Mouse (Mus musculus) heart, embryonic 15.5 days (tissue): ENCODE measurements around the gene Tm6sf1. TPM values are rescaled to one million over a fixed set of nuclear protein-coding genes. Genes with fewer than 3 reads are reported as not detected.

Experiments used
- ATAC-seq: fragments of 200-750 bp; cut with Nextera tagmentation; replicated peaks from 2 replicates; pipeline ENCODE4 v1.8.0; 2017; ENCODE audit warnings: low read depth, moderate TSS enrichment; ENCODE audit not compliant: insufficient number of reproducible peaks, insufficient read depth, low FRiP score
- H3K27ac ChIP-seq: fragments of 300-500 bp; sonication (generic); 2 replicates; pipeline ENCODE4 v1.5.1; 2015; ENCODE audit warnings: mild to moderate bottlenecking, inconsistent platforms
- H3K27me3 ChIP-seq: fragments of 300-500 bp; sonication (generic); 2 replicates; pipeline ENCODE4 v1.6.1; 2015; ENCODE audit warnings: inconsistent platforms
- H3K36me3 ChIP-seq: fragments of 300-500 bp; sonication (generic); 2 replicates; pipeline ENCODE4 v1.6.1; 2015; ENCODE audit warnings: mild to moderate bottlenecking, inconsistent platforms
- H3K4me1 ChIP-seq: fragments of 300-500 bp; sonication (generic); replicated peaks from 2 replicates; pipeline ENCODE4 v1.6.1; 2015; ENCODE audit warnings: inconsistent platforms
- H3K4me2 ChIP-seq: fragments of 300-500 bp; sonication (generic); 2 replicates; pipeline ENCODE4 v1.6.1; 2015; ENCODE audit warnings: inconsistent platforms, mild to moderate bottlenecking, moderate library complexity
- H3K4me3 ChIP-seq: fragments of 300-500 bp; sonication (generic); 2 replicates; pipeline ENCODE4 v1.5.1; 2015; ENCODE audit warnings: mild to moderate bottlenecking, inconsistent platforms
- H3K9ac ChIP-seq: fragments of 300-500 bp; sonication (generic); 2 replicates; pipeline ENCODE4 v1.6.1; 2015; ENCODE audit warnings: mild to moderate bottlenecking, inconsistent platforms
- H3K9me3 ChIP-seq: fragments of 300-500 bp; sonication (generic); replicated peaks from 2 replicates; pipeline ENCODE4 v1.6.1; 2016; ENCODE audit warnings: inconsistent platforms
- WGBS: fragments of 180-500 bp; shearing (Covaris S2); methylation state at CpG from one replicate; pipeline ENCODE4 v1.1.7; 2015; ENCODE audit warnings: mixed read lengths; 5-methylcytosine and 5-hydroxymethylcytosine counted together
- polyA plus RNA-seq: library from polyadenylated mRNA; unstranded; fragments of >200 nt; fragmentation: Nextera tagmentation; extraction: Ambion mirVana; gene quantifications from 2 replicates; pipeline ENCODE4 v1.2.1, GENCODE M21; 2015

Tm6sf1 gene
- polyA plus RNA-seq, 1 experiment from 2014 or later, result 28.2 TPM

- H3K9ac ChIP-seq, result no peak overlapping the region
- ATAC-seq, result no peak
- H3K4me1 ChIP-seq, result peaks cover 3% of the 10 kb centered on the region
- no peak overlapping the region for H3K4me3 ChIP-seq
- no peaks in the 10 kb centered on the region for H3K9me3 ChIP-seq
- H3K27ac ChIP-seq, result no peak overlapping the region
- no peaks in the 10 kb centered on the region for H3K27me3 ChIP-seq
- WGBS, result 59% methylated on average over 3 of the region's 3 CpGs
- H3K36me3 ChIP-seq, result peaks cover 3% of the 10 kb centered on the region; the same call in 1 of the 2 replicates
- no peak overlapping the region for H3K4me2 ChIP-seq
Observed at GRCm38 (mm10) chr7:81881600-81881999, 22.8 kb downstream of the Tm6sf1 start.

- WGBS, result 82% methylated on average over 4 of the region's 4 CpGs
- Histone ChIP-seq H3K4me1 (peaks cover 3% of the 10 kb centered on the region), H3K9ac (no peak overlapping the region), H3K36me3 (peaks cover 3% of the 10 kb centered on the region; the same call in 1 of the 2 replicates), H3K9me3 (no peaks in the 10 kb centered on the region), H3K27me3 (no peaks in the 10 kb centered on the region), H3K4me3 (no peak overlapping the region), H3K4me2 (no peak overlapping the region), H3K27ac (no peak overlapping the region)
- ATAC-seq, result no peak
Observed at GRCm38 (mm10) chr7:81885128-81885527, 26.3 kb downstream of the Tm6sf1 start.

- no peak for ATAC-seq
- H3K27me3 ChIP-seq, result no peaks in the 10 kb centered on the region
- 72% methylated on average over 11 of the region's 11 CpGs for WGBS
- no peaks in the 10 kb centered on the region for H3K9me3 ChIP-seq
- H3K36me3 ChIP-seq, result no peaks in the 10 kb centered on the region
- no peak overlapping the region for H3K4me3 ChIP-seq
- H3K27ac ChIP-seq, result no peak overlapping the region
- no peak overlapping the region for H3K9ac ChIP-seq
- no peaks in the 10 kb centered on the region for H3K4me1 ChIP-seq
- no peak overlapping the region for H3K4me2 ChIP-seq
Observed at GRCm38 (mm10) chr7:81899361-81899760, 40.6 kb downstream of the Tm6sf1 start.

GRCm38 (mm10) chr7:81904094-81904493, 45.3 kb downstream of the Tm6sf1 start:
- Histone ChIP-seq H3K9ac (no peak overlapping the region), H3K4me3 (no peak overlapping the region), H3K36me3 (no peaks in the 10 kb centered on the region), H3K4me1 (no peaks in the 10 kb centered on the region), H3K27ac (no peak overlapping the region), H3K4me2 (no peak overlapping the region), H3K27me3 (no peaks in the 10 kb centered on the region), H3K9me3 (no peaks in the 10 kb centered on the region)
- ATAC-seq, result no peak
- WGBS, result 62% methylated on average over 4 of the region's 4 CpGs

- H3K9me3 ChIP-seq, result no peaks in the 10 kb centered on the region
- WGBS, result 82% methylated on average over 2 of the region's 2 CpGs
- no peaks in the 10 kb centered on the region for H3K36me3 ChIP-seq
- no peaks in the 10 kb centered on the region for H3K4me1 ChIP-seq
- no peaks in the 10 kb centered on the region for H3K27me3 ChIP-seq
- no peak for ATAC-seq
- no peak overlapping the region for H3K4me3 ChIP-seq
- H3K9ac ChIP-seq, result no peak overlapping the region
- H3K4me2 ChIP-seq, result no peak overlapping the region
- H3K27ac ChIP-seq, result no peak overlapping the region
Observed at GRCm38 (mm10) chr7:81904926-81905325, 46.1 kb downstream of the Tm6sf1 start.

- Histone ChIP-seq H3K4me1 (no peaks in the 10 kb centered on the region), H3K4me3 (no peak overlapping the region), H3K9me3 (no peaks in the 10 kb centered on the region), H3K9ac (no peak overlapping the region), H3K4me2 (no peak overlapping the region), H3K27ac (no peak overlapping the region), H3K36me3 (no peaks in the 10 kb centered on the region), H3K27me3 (no peaks in the 10 kb centered on the region)
- ATAC-seq, result no peak
- 74% methylated on average over 5 of the region's 5 CpGs for WGBS
Observed at GRCm38 (mm10) chr7:81918316-81918715, 59.5 kb downstream of the Tm6sf1 start.

GRCm38 (mm10) chr7:81920314-81920713, 61.5 kb downstream of the Tm6sf1 start:
- Histone ChIP-seq H3K4me3 (no peak overlapping the region), H3K27ac (no peak overlapping the region), H3K36me3 (no peaks in the 10 kb centered on the region), H3K9me3 (no peaks in the 10 kb centered on the region), H3K9ac (no peak overlapping the region), H3K4me2 (no peak overlapping the region), H3K27me3 (no peaks in the 10 kb centered on the region), H3K4me1 (no peaks in the 10 kb centered on the region)
- 67% methylated on average over 4 of the region's 4 CpGs for WGBS
- ATAC-seq, result no peak

GRCm38 (mm10) chr7:81921379-81921952, 62.7 kb downstream of the Tm6sf1 start:
- H3K4me3 ChIP-seq, result no peak overlapping the region
- H3K27ac ChIP-seq, result no peak overlapping the region
- no peaks in the 10 kb centered on the region for H3K9me3 ChIP-seq
- no peaks in the 10 kb centered on the region for H3K27me3 ChIP-seq
- H3K4me1 ChIP-seq, result no peaks in the 10 kb centered on the region
- no peak for ATAC-seq
- no peak overlapping the region for H3K9ac ChIP-seq
- no peaks in the 10 kb centered on the region for H3K36me3 ChIP-seq
- 53% methylated on average over 1 of the region's 1 CpGs for WGBS
- H3K4me2 ChIP-seq, result no peak overlapping the region

GRCm38 (mm10) chr7:81928998-81929397, 70.2 kb downstream of the Tm6sf1 start:
- Histone ChIP-seq H3K9ac (no peak overlapping the region), H3K4me1 (peaks cover 17% of the 10 kb centered on the region), H3K4me3 (no peak overlapping the region), H3K36me3 (no peaks in the 10 kb centered on the region), H3K27ac (no peak overlapping the region), H3K4me2 (no peak overlapping the region), H3K9me3 (no peaks in the 10 kb centered on the region), H3K27me3 (no peaks in the 10 kb centered on the region)
- no peak for ATAC-seq
- WGBS, result 75% methylated on average over 7 of the region's 7 CpGs

GRCm38 (mm10) chr7:81932521-81933045, 73.8 kb downstream of the Tm6sf1 start:
- H3K4me1 ChIP-seq, result peaks cover 17% of the 10 kb centered on the region
- no peak overlapping the region for H3K27ac ChIP-seq
- WGBS, result 35% methylated on average over 5 of the region's 5 CpGs
- H3K27me3 ChIP-seq, result peaks cover 17% of the 10 kb centered on the region
- no peaks in the 10 kb centered on the region for H3K9me3 ChIP-seq
- peak overlapping the region; percentile 65 for H3K4me3 ChIP-seq
- H3K4me2 ChIP-seq, result peak overlapping the region; percentile 93
- H3K36me3 ChIP-seq, result no peaks in the 10 kb centered on the region
- no peak for ATAC-seq
- peak overlapping the region; percentile 88 for H3K9ac ChIP-seq

- H3K36me3 ChIP-seq, result no peaks in the 10 kb centered on the region
- H3K9me3 ChIP-seq, result no peaks in the 10 kb centered on the region
- peak; percentile 32; the same call in 1 of the 2 replicates for ATAC-seq
- peaks cover 17% of the 10 kb centered on the region for H3K27me3 ChIP-seq
- peak overlapping the region; percentile 88 for H3K9ac ChIP-seq
- peak overlapping the region; percentile 88 for H3K27ac ChIP-seq
- 6% methylated on average over 23 of the region's 23 CpGs for WGBS
- peak overlapping the region; percentile 93 for H3K4me2 ChIP-seq
- H3K4me3 ChIP-seq, result peak overlapping the region; percentile 65
- H3K4me1 ChIP-seq, result peaks cover 16% of the 10 kb centered on the region
Observed at GRCm38 (mm10) chr7:81933061-81933600, 74.3 kb downstream of the Tm6sf1 start.
